Mouse (Mus musculus) stomach, embryonic 14.5 days (tissue): ENCODE data around the gene Aass. TPM values are rescaled to one million over a fixed set of nuclear protein-coding genes. Genes with fewer than 3 reads are reported as not detected.

ENCODE experiments used
- polyA plus RNA-seq: library from polyadenylated mRNA; unstranded; fragments of >200 nt; fragmentation: Nextera tagmentation; extraction: Ambion mirVana; gene quantifications from 2 replicates; pipeline ENCODE4 v1.2.1, GENCODE M21; 2014

Aass gene
- polyA plus RNA-seq, 1 experiment from 2014 or later, result 1.1 TPM

Other genes starting within 250 kb of the Aass start
- gene Fezf1, start 115.4 kb upstream of the Aass start, polyA plus RNA-seq, result not detected in 2 replicates